Mouse (Mus musculus): ENCODE measurements at regions not wholly inside any gene's neighbourhood (a gene's known extent, or its start where the extent isn't known, plus 50 kb on each side); places are given as distances from the start of the nearest gene placed in this dataset.

- TF ChIP-seq CTCF (IDR thresholded peaks at IDR 0.05; ENCODE audit: control insufficient read depth, insufficient read depth, insufficient read length): no peak
- TF ChIP-seq USF1 (IDR thresholded peaks at IDR 0.05; ENCODE audit: low read depth): no peak
- TF ChIP-seq MAX (IDR thresholded peaks at IDR 0.05): no peak
- no peak for TF ChIP-seq CEBPB (IDR thresholded peaks at IDR 0.05; ENCODE audit: low read depth)
- no peak for TF ChIP-seq MYOD1 (IDR thresholded peaks at IDR 0.05; ENCODE audit: control insufficient read depth, insufficient read length, low read depth)
Observed at GRCm38 (mm10) chr2:124724827-124725480, 343.0 kb upstream of the Slc24a5 start.
